Comparison of ENCODE assay signal across 1 mouse cellular context in the genomic region with DNA sequence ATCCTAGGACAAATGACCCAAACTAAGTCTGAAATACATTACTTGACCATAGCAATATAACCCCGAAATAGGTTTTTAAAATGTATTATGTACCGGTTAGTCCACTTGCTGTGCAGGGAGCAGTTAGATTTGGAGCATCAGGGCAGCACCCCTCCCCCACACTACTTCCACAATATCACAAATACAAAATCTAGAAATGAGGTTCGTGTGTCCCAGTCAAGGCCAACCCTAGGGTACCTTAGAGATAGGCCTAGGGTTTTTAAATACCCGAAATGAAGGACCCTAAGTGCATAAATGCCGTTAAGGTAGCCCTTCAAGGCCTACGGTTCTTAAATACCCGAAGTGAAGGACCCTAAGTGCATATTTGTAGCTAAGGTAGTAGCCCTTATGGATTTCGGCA.
TF ChIP-seq lines count a peak whose summit lies in the region.

No protein-coding gene starts in this region.

TF ChIP-seq in CH12.LX, 34 proteins besides CTCF, POLR2A, EP300 and RAD21 (continued from another document):
- no peak for TF ChIP-seq ZC3H11A (IDR thresholded peaks at IDR 0.05; ENCODE audit: low read depth, low read length)
- no peak for TF ChIP-seq POLR2AphosphoS2 (IDR thresholded peaks at IDR 0.05; ENCODE audit: low read depth, low read length)
- TF ChIP-seq CHD1 (IDR thresholded peaks at IDR 0.05; ENCODE audit: low read depth, low read length): no peak
- no peak for TF ChIP-seq UBTF (IDR thresholded peaks at IDR 0.05; ENCODE audit: low read depth, low read length)
- no peak for TF ChIP-seq MAFK (IDR thresholded peaks at IDR 0.05; ENCODE audit: insufficient replicate concordance, low read length)
TF ChIP-seq in CH12.LX: peak in this region for 0.
